ENCODE assay signal across 28 mouse cellular contexts in the genomic region with DNA sequence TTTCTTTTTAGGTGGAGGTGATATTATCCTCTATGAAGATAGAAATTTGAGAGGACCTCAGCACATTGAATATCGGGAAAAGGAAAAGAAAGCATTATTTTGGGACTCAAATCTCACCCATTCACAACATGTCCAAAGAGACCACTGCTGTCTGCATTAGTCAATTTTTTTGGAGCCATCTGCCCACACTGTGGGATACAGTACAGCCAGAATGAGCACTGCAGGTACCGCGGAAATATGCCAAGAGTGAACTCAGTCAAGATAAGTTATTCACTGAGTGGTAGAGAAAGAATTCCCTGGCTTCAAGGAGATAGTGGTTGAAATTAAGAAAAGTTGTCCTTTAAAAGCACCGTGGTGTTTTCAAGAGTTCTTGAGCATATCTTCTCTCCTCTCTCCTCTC.
DNase-seq lines count a peak whose midpoint lies in the region; ATAC-seq and TF ChIP-seq lines count a peak whose summit lies in the region.
"Had no signal": no experiment of that assay in that cellular context is flagged by ENCODE, and none has a peak within 500 bp of the region (broad histone marks: within the 10 kb centered on the region; RNA-seq: fewer than 3 reads in every experiment).

No protein-coding gene starts in this region.

- H3K9ac ChIP-seq in midbrain, postnatal 0 days (replicated peaks; ENCODE audit: low read length, poor library complexity, severe bottlenecking), result no peak overlapping the region
- no peak overlapping the region for H3K9ac ChIP-seq in midbrain, embryonic 16.5 days (ENCODE audit: low read depth, low read length)
- H3K9ac ChIP-seq: embryonic facial prominence, embryonic 15.5 days; forebrain, embryonic 12.5 days; forebrain, postnatal 0 days; heart, embryonic 15.5 days; liver, embryonic 12.5 days; liver, postnatal 0 days; midbrain, embryonic 13.5 days had no signal

- no peaks in the 10 kb centered on the region for H3K27me3 ChIP-seq in midbrain, postnatal 0 days (ENCODE audit: insufficient read depth, low read length)
- H3K27me3 ChIP-seq in midbrain, embryonic 16.5 days (ENCODE audit: control insufficient read depth, insufficient read depth, low read depth, low read length), result no peaks in the 10 kb centered on the region
- H3K27me3 ChIP-seq in cerebellum, adult 2 months (ENCODE audit: control insufficient read depth, insufficient read depth, low read length), result no peaks in the 10 kb centered on the region
- H3K27me3 ChIP-seq: embryonic facial prominence, embryonic 15.5 days; forebrain, embryonic 12.5 days; heart, embryonic 15.5 days; liver, embryonic 12.5 days; megakaryocyte, embryonic 14.5 days; midbrain, embryonic 13.5 days had no signal

- no peak for TF ChIP-seq POLR2A in cerebellum, adult 2 months (IDR thresholded peaks at IDR 0.05; ENCODE audit: borderline replicate concordance, insufficient read depth, low read length)

- TF ChIP-seq CTCF in midbrain, postnatal 0 days (IDR thresholded peaks at IDR 0.05), result no peak
- no peak for TF ChIP-seq CTCF in cerebellum, adult 2 months (IDR thresholded peaks at IDR 0.05; ENCODE audit: borderline replicate concordance, insufficient read depth, low read depth, low read length)

- H3K4me2 ChIP-seq in midbrain, postnatal 0 days (ENCODE audit: low read depth, low read length, poor library complexity, severe bottlenecking), result no peak overlapping the region
- no peak overlapping the region for H3K4me2 ChIP-seq in midbrain, embryonic 16.5 days (ENCODE audit: low read length)
- H3K4me2 ChIP-seq: embryonic facial prominence, embryonic 15.5 days; forebrain, embryonic 12.5 days; heart, embryonic 15.5 days; liver, embryonic 12.5 days; midbrain, embryonic 13.5 days had no signal

- H3K4me3 ChIP-seq in midbrain, postnatal 0 days (ENCODE audit: low read depth, low read length), result no peak overlapping the region
- no peak overlapping the region for H3K4me3 ChIP-seq in midbrain, embryonic 16.5 days (ENCODE audit: low read depth, low read length)
- no peak overlapping the region for H3K4me3 ChIP-seq in cerebellum, adult 2 months (replicated peaks; ENCODE audit: insufficient read depth, low read depth, low read length)
- H3K4me3 ChIP-seq: embryonic facial prominence, embryonic 10.5 days; embryonic facial prominence, embryonic 15.5 days; forebrain, embryonic 12.5 days; heart, embryonic 10.5 days; heart, embryonic 15.5 days; left cerebral cortex, adult 2 months; liver, embryonic 12.5 days; megakaryocyte, embryonic 14.5 days; midbrain, embryonic 13.5 days had no signal

- no peaks in the 10 kb centered on the region for H3K4me1 ChIP-seq in midbrain, postnatal 0 days (ENCODE audit: insufficient read depth, low read length)
- no peaks in the 10 kb centered on the region for H3K4me1 ChIP-seq in midbrain, embryonic 16.5 days (ENCODE audit: control insufficient read depth, insufficient read depth, low read length)
- H3K4me1 ChIP-seq in cerebellum, adult 2 months (ENCODE audit: control insufficient read depth, insufficient read depth, low read length), result peaks cover 9% of the 10 kb centered on the region; the same call in 1 of the 2 replicates
- H3K4me1 ChIP-seq: embryonic facial prominence, embryonic 10.5 days; embryonic facial prominence, embryonic 15.5 days; forebrain, embryonic 12.5 days; heart, embryonic 10.5 days; heart, embryonic 15.5 days; liver, embryonic 12.5 days; megakaryocyte, embryonic 14.5 days; midbrain, embryonic 13.5 days had no signal

- peak; percentile 77 for DNase-seq in midbrain, postnatal 0 days (ENCODE audit: low spot score)
- DNase-seq in cerebellum, adult 2 months, result peak; percentile 89 to 96
- DNase-seq in cerebellum, postnatal 14 days, result peak; percentile 93 to 96
- DNase-seq in heart, adult 11 months, result no peak
- no peak for DNase-seq in spleen, postnatal 4 days (ENCODE audit: low spot score in 2 of 2)
- no peak for DNase-seq in layer of hippocampus, postnatal 25 days (ENCODE audit: extremely low spot score in 1 of 2, low spot score in 1 of 2)
- DNase-seq: adrenal gland, postnatal 14 days; forebrain, postnatal 0 days; kidney, adult 11 months; kidney, postnatal 25 days; liver, postnatal 0 days; lung, postnatal 4 days; right cerebral cortex, adult 18-20 months; spleen, adult 18-20 months; thymus, adult 2 months; thymus, postnatal 4 days had no signal

- H3K9me3 ChIP-seq in midbrain, postnatal 0 days (ENCODE audit: low read length), result no peaks in the 10 kb centered on the region
- no peaks in the 10 kb centered on the region for H3K9me3 ChIP-seq in midbrain, embryonic 16.5 days (replicated peaks; ENCODE audit: control insufficient read depth, low read length, poor library complexity, severe bottlenecking)
- H3K9me3 ChIP-seq: embryonic facial prominence, embryonic 10.5 days; embryonic facial prominence, embryonic 15.5 days; forebrain, embryonic 12.5 days; heart, embryonic 10.5 days; heart, embryonic 15.5 days; liver, embryonic 12.5 days; megakaryocyte, embryonic 14.5 days; midbrain, embryonic 13.5 days had no signal

- no peak; the same call in 1 of the 2 replicates for ATAC-seq in midbrain, postnatal 0 days (ENCODE audit: low FRiP score)
- ATAC-seq in midbrain, embryonic 16.5 days, result no peak
- ATAC-seq: CD4-positive, CD25-positive, alpha-beta regulatory T cell, adult 4 months; forebrain, postnatal 0 days; inflammation-experienced regulatory T-cells, adult 6 months; liver, embryonic 12.5 days; liver, postnatal 0 days; midbrain, embryonic 13.5 days had no signal

- 88% methylated on average over 4 of the region's 4 CpGs for WGBS in midbrain, postnatal 0 days
- WGBS in midbrain, embryonic 16.5 days, result 91% methylated on average over 4 of the region's 4 CpGs
- WGBS in cerebellum, adult 2 months, result 14% methylated on average over 4 of the region's 4 CpGs

- H3K27ac ChIP-seq in midbrain, postnatal 0 days (ENCODE audit: low read depth, low read length), result no peak overlapping the region
- no peak overlapping the region for H3K27ac ChIP-seq in midbrain, embryonic 16.5 days (ENCODE audit: low read length)
- no peak overlapping the region for H3K27ac ChIP-seq in cerebellum, adult 2 months (ENCODE audit: insufficient read depth, low read length)
- H3K27ac ChIP-seq: embryonic facial prominence, embryonic 10.5 days; embryonic facial prominence, embryonic 15.5 days; forebrain, embryonic 12.5 days; heart, embryonic 10.5 days; heart, embryonic 15.5 days; left cerebral cortex, adult 2 months; liver, embryonic 12.5 days; midbrain, embryonic 13.5 days had no signal

- H3K36me3 ChIP-seq in midbrain, postnatal 0 days (ENCODE audit: insufficient read depth, low read length), result no peaks in the 10 kb centered on the region
- no peaks in the 10 kb centered on the region for H3K36me3 ChIP-seq in midbrain, embryonic 16.5 days (ENCODE audit: control insufficient read depth, insufficient read depth, low read length)
- H3K36me3 ChIP-seq: embryonic facial prominence, embryonic 10.5 days; embryonic facial prominence, embryonic 15.5 days; forebrain, embryonic 12.5 days; heart, embryonic 10.5 days; heart, embryonic 15.5 days; liver, embryonic 12.5 days; midbrain, embryonic 13.5 days had no signal

Comparison
In these comparisons a context has a peak if more than half of its experiments do, and no peak if none do; other contexts are left out.
1. DNase-seq: peak in midbrain, postnatal 0 days (single experiment), cerebellum, adult 2 months (2 of 2) and cerebellum, postnatal 14 days (2 of 2); none in heart, adult 11 months (single experiment), spleen, postnatal 4 days (0 of 2) and layer of hippocampus, postnatal 25 days (0 of 2).